Comparison of ENCODE assay signal across 9 mouse cellular contexts in the genomic region with DNA sequence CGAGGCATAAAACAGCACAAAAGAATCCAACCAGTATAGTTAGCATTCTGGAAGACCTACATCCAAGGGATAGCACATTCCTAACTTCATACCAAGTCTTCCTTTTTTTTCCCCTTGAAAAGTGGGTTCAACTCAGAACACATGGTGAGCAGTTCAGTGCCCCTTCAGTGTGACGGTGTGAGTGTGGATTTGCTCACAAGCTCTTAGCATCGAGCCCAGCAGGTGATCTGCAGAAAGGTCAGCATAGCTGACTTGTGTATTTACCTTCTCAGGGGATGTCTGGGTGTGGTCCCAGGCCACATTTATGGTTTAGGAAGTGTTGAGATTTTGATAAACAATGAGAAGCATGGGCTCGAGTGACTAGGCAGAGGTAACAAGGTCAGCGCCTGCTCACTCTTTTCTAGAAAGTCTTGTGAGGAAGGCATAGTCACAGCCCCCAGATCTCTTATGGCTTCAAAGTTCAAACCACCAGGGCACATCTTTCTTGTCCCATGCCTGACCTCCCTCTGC. TPM values are rescaled to one million over a fixed set of nuclear protein-coding genes. Genes with fewer than 3 reads are reported as not detected.
A peak's percentile ranks its signal among the peaks of the same experiment; 100 is the strongest.
DNase-seq lines count a peak whose midpoint lies in the region; ATAC-seq and TF ChIP-seq lines count a peak whose summit lies in the region.
"Had no signal": no experiment of that assay in that cellular context is flagged by ENCODE, and none has a peak within 500 bp of the region (broad histone marks: within the 10 kb centered on the region; RNA-seq: fewer than 3 reads in every experiment).

No protein-coding gene starts in this region.

- 13% methylated on average over 5 of the region's 5 CpGs for WGBS in lung, embryonic 14.5 days
- WGBS in forebrain, embryonic 14.5 days = 29% methylated on average over 5 of the region's 5 CpGs
- WGBS in limb, embryonic 12.5 days = 23% methylated on average over 5 of the region's 5 CpGs
- 8% methylated on average over 5 of the region's 5 CpGs for WGBS in stomach, embryonic 14.5 days

- TF ChIP-seq CTCF in lung, embryonic 14.5 days (IDR thresholded peaks at IDR 0.05; ENCODE audit: low read depth) = no peak

- H3K9ac ChIP-seq in lung, embryonic 14.5 days = no peak overlapping the region
- 0 out of 2 replicates have a peak overlapping the region, but pooled peaks have one; percentile 21 for H3K9ac ChIP-seq in forebrain, embryonic 14.5 days (ENCODE audit: low read length)
- no peak overlapping the region for H3K9ac ChIP-seq in limb, embryonic 12.5 days (replicated peaks)
- H3K9ac ChIP-seq in stomach, embryonic 14.5 days (replicated peaks; ENCODE audit: low read depth, low read length) = no peak overlapping the region

- ATAC-seq in lung, embryonic 14.5 days (ENCODE audit: insufficient read depth) = peak; percentile 8; the same call in 1 of the 2 replicates
- ATAC-seq in forebrain, embryonic 14.5 days = no peak
- ATAC-seq in limb, embryonic 12.5 days (ENCODE audit: insufficient number of reproducible peaks, insufficient read depth, low FRiP score, low TSS enrichment, low read depth) = peak; percentile 16; the same call in 1 of the 2 replicates
- ATAC-seq in stomach, embryonic 14.5 days (ENCODE audit: insufficient number of reproducible peaks, insufficient read depth, low FRiP score, low read depth) = peak; percentile 19
- no peak for ATAC-seq in monocyte, adult 5-6 weeks (replicated peaks; ENCODE audit: insufficient number of reproducible peaks, low FRiP score, low TSS enrichment, poor library complexity, severe bottlenecking)
- ATAC-seq: activated CD4-positive, CD25-positive, alpha-beta regulatory T cell, adult 4 months had no signal

- H3K27ac ChIP-seq in lung, embryonic 14.5 days (ENCODE audit: low read depth) = peak overlapping the region; percentile 90
- H3K27ac ChIP-seq in forebrain, embryonic 14.5 days (ENCODE audit: low read depth, low read length) = peak overlapping the region; percentile 94
- H3K27ac ChIP-seq in limb, embryonic 12.5 days = peak overlapping the region; percentile 91
- H3K27ac ChIP-seq in stomach, embryonic 14.5 days (ENCODE audit: low read length) = peak overlapping the region; percentile 97

- H3K36me3 ChIP-seq in lung, embryonic 14.5 days (ENCODE audit: insufficient read depth) = peaks cover 2% of the 10 kb centered on the region; the same call in 1 of the 2 replicates
- peaks cover 4% of the 10 kb centered on the region; the same call in 1 of the 2 replicates for H3K36me3 ChIP-seq in forebrain, embryonic 14.5 days (ENCODE audit: control insufficient read depth, insufficient read depth, low read length)
- H3K36me3 ChIP-seq in limb, embryonic 12.5 days = no peaks in the 10 kb centered on the region
- H3K36me3 ChIP-seq in stomach, embryonic 14.5 days (ENCODE audit: control insufficient read depth, insufficient read depth, low read length) = peaks cover 4% of the 10 kb centered on the region; the same call in 1 of the 2 replicates

- H3K4me3 ChIP-seq in lung, embryonic 14.5 days (ENCODE audit: low read depth, low read length) = no peak overlapping the region
- no peak overlapping the region for H3K4me3 ChIP-seq in forebrain, embryonic 14.5 days (ENCODE audit: low read depth, low read length)
- no peak overlapping the region for H3K4me3 ChIP-seq in limb, embryonic 12.5 days (replicated peaks)
- H3K4me3 ChIP-seq in stomach, embryonic 14.5 days (ENCODE audit: low read depth, low read length) = no peak overlapping the region

- H3K4me1 ChIP-seq in lung, embryonic 14.5 days (ENCODE audit: insufficient read depth) = peaks cover 35% of the 10 kb centered on the region
- H3K4me1 ChIP-seq in forebrain, embryonic 14.5 days (ENCODE audit: control insufficient read depth, insufficient read depth, low read length) = peaks cover 23% of the 10 kb centered on the region
- peaks cover 37% of the 10 kb centered on the region for H3K4me1 ChIP-seq in limb, embryonic 12.5 days (replicated peaks)
- H3K4me1 ChIP-seq in stomach, embryonic 14.5 days (ENCODE audit: control insufficient read depth, insufficient read depth, low read length) = peaks cover 37% of the 10 kb centered on the region; the same call in 1 of the 2 replicates

- H3K4me2 ChIP-seq in lung, embryonic 14.5 days = peak overlapping the region; percentile 25; the same call in 1 of the 2 replicates
- 0 out of 2 replicates have a peak overlapping the region, but pooled peaks have one; percentile 28 for H3K4me2 ChIP-seq in forebrain, embryonic 14.5 days (ENCODE audit: low read length)
- H3K4me2 ChIP-seq in limb, embryonic 12.5 days = peak overlapping the region; percentile 24; the same call in 1 of the 2 replicates
- H3K4me2 ChIP-seq in stomach, embryonic 14.5 days (replicated peaks; ENCODE audit: low read depth, low read length) = 0 out of 2 replicates have a peak overlapping the region, but pooled peaks have one; percentile 16

- DNase-seq in lung, embryonic 14.5 days = no peak
- no peak for DNase-seq in lung, postnatal 4 days
- DNase-seq in forebrain, embryonic 14.5 days (ENCODE audit: low spot score) = no peak
- DNase-seq in adrenal gland, adult 18-20 months (ENCODE audit: low spot score in 2 of 2) = no peak
- DNase-seq in layer of hippocampus, postnatal 36 days = no peak

- no peaks in the 10 kb centered on the region for H3K27me3 ChIP-seq in lung, embryonic 14.5 days (ENCODE audit: insufficient read depth, low read length)
- no peaks in the 10 kb centered on the region for H3K27me3 ChIP-seq in forebrain, embryonic 14.5 days (replicated peaks; ENCODE audit: control insufficient read depth, insufficient read depth, low read length)
- no peaks in the 10 kb centered on the region for H3K27me3 ChIP-seq in limb, embryonic 12.5 days
- no peaks in the 10 kb centered on the region for H3K27me3 ChIP-seq in stomach, embryonic 14.5 days (ENCODE audit: control insufficient read depth, insufficient read depth, low read length)

- H3K9me3 ChIP-seq in lung, embryonic 14.5 days (ENCODE audit: low read depth, low read length) = no peaks in the 10 kb centered on the region
- H3K9me3 ChIP-seq in forebrain, embryonic 14.5 days (replicated peaks; ENCODE audit: control insufficient read depth, low read length) = no peaks in the 10 kb centered on the region
- H3K9me3 ChIP-seq in limb, embryonic 12.5 days = no peaks in the 10 kb centered on the region
- H3K9me3 ChIP-seq in stomach, embryonic 14.5 days (ENCODE audit: control insufficient read depth, low read depth, low read length) = no peaks in the 10 kb centered on the region

RNA-seq across cellular contexts. Expression of a gene that starts 46.2 kb away (rescaled TPM):
- polyA plus RNA-seq in lung, embryonic 14.5 days (2014; fragmentation: Nextera tagmentation; extraction: Ambion mirVana) = 27.9 TPM in 2 replicates
- polyA plus RNA-seq in forebrain, embryonic 14.5 days (2014; fragmentation: Nextera tagmentation; extraction: Ambion mirVana) = 4.8 and 5.7 TPM in 2 replicates
- 4.9 and 6.1 TPM in 2 replicates for polyA plus RNA-seq in limb, embryonic 12.5 days (2016; fragmentation: Nextera tagmentation; extraction: Ambion mirVana)
- polyA plus RNA-seq in stomach, embryonic 14.5 days (2014; fragmentation: Nextera tagmentation; extraction: Ambion mirVana) = 30.2 and 32.6 TPM in 2 replicates
- 10 to 100 TPM; 10.6 to 15.0 TPM for total RNA-seq in adrenal gland, adult 18-20 months (2021)
- total RNA-seq in monocyte, adult 5-6 weeks (2017) = 12.2 to 14.9 TPM (median 13.4 TPM) in 3 replicates
- total RNA-seq in layer of hippocampus, postnatal 36 days (2021) = 1 to 10 TPM; 2.1 to 2.5 TPM

Comparison
In these comparisons a context has a peak if more than half of its experiments do, and no peak if none do; other contexts are left out.
1. ATAC-seq: peak in lung, embryonic 14.5 days (single experiment), limb, embryonic 12.5 days (single experiment) and stomach, embryonic 14.5 days (single experiment); none in forebrain, embryonic 14.5 days (single experiment) and monocyte, adult 5-6 weeks (single experiment).
2. Peak in every context shown above with its lines, with median percentiles within 50 percentile points of each other: H3K27ac ChIP-seq and H3K4me2 ChIP-seq.